Mouse (Mus musculus): ENCODE measurements at regions not wholly inside any gene's neighbourhood (a gene's known extent, or its start where the extent isn't known, plus 50 kb on each side); places are given as distances from the start of the nearest gene placed in this dataset.

DNA sequence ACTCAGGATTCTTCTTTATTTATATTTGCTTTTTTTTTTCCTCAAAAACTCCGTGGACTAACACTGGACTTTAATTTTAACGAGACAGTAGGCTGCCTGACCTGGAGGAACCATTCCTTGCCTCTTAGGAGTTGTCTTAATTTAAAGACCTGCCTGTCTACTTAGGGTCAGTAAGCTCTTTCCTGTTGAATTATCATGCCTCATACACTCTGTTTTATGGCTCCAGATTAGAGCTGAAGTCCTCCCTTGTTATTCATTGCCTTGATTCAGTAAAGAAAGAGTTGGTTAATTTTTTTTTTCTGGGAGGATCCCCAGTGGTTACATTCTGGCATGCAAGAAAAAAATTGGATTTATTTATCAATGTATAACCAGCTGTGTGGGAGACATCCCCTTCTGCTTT lies 187.3 kb upstream of the Cdh6 start:
- DNase-seq, result no peak
- no peak for ATAC-seq
- WGBS (ENCODE audit: insufficient replicate concordance), result 51% methylated on average over 2 of the region's 2 CpGs

DNA sequence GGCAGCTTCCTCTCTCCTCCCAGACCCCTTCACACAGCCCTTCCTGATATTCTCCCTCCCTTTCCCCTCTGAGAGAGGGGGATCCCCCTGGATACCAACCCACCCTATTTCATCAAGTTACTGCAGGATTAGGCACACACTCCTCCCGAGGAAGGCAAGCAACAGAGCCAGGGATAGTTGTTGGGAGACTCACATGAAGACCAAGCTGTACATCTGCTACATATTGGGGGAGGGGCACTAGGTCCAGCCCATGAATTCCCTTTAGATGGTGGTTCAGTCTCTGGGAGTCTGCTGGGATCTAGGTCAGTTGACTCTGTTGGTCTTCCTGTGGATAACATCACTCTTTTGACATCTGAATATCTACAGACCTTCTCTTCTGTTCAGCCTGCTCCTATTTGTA lies 185.6 kb upstream of the Cdh6 start:
- no peak for ATAC-seq
- WGBS (ENCODE audit: insufficient replicate concordance), result 30% methylated on average over 1 of the region's 1 CpGs

More for the DNA sequence above, 187.3 kb upstream of the Cdh6 start:
- Histone ChIP-seq H3K9me3 (ENCODE audit: low read length) (no peaks in the 10 kb centered on the region), H3K27me3 (ENCODE audit: insufficient read depth, low read length) (no peaks in the 10 kb centered on the region), H3K27ac (ENCODE audit: low read depth) (no peak overlapping the region), H3K4me2 (ENCODE audit: low read depth, low read length) (no peak overlapping the region), H3K36me3 (replicated peaks; ENCODE audit: insufficient read depth, low read length) (no peaks in the 10 kb centered on the region), H3K4me1 (ENCODE audit: insufficient read depth) (no peaks in the 10 kb centered on the region), H3K4me3 (ENCODE audit: low read depth, low read length) (no peak overlapping the region), H3K9ac (replicated peaks) (no peak overlapping the region)
- TF ChIP-seq CTCF (IDR thresholded peaks at IDR 0.05; ENCODE audit: low read depth) (no peak), EP300 (IDR thresholded peaks at IDR 0.05; ENCODE audit: low read depth) (no peak)

DNA sequence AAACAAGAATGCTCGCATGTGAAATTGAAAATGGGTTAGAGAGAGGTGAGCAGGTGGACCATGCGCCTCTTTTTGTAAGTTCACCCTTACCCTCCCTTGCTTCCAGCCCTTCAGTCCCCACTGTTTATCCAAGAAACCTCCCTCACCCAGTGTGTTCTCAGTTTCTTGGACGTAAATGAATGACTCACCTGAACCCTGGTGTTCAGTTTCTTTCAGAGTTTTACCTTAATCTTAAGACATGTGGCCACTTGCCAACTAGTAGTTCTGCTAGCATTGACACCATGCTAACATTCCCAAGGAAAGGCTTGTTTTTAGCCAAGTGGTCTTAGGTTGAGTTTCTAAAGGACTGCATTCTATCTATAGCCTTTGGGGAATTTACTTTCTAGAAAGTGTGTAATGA lies 176.8 kb upstream of the Cdh6 start:
- no peak for ATAC-seq
- H3K9ac ChIP-seq (replicated peaks), result no peak overlapping the region
- no peaks in the 10 kb centered on the region for H3K9me3 ChIP-seq (ENCODE audit: low read length)
- DNase-seq, result no peak
- H3K27me3 ChIP-seq (ENCODE audit: insufficient read depth, low read length), result no peaks in the 10 kb centered on the region
- no peak overlapping the region for H3K4me2 ChIP-seq (ENCODE audit: low read depth, low read length)
- no peak overlapping the region for H3K27ac ChIP-seq (ENCODE audit: low read depth)
- H3K4me1 ChIP-seq (ENCODE audit: insufficient read depth), result no peaks in the 10 kb centered on the region
- WGBS (ENCODE audit: insufficient replicate concordance), result 74% methylated on average over 3 of the region's 3 CpGs
- no peaks in the 10 kb centered on the region for H3K36me3 ChIP-seq (replicated peaks; ENCODE audit: insufficient read depth, low read length)
- no peak overlapping the region for H3K4me3 ChIP-seq (ENCODE audit: low read depth, low read length)
- TF ChIP-seq CTCF (IDR thresholded peaks at IDR 0.05; ENCODE audit: low read depth), result no peak
- TF ChIP-seq EP300 (IDR thresholded peaks at IDR 0.05; ENCODE audit: low read depth), result no peak

More for the DNA sequence above, 185.6 kb upstream of the Cdh6 start:
- no peaks in the 10 kb centered on the region for H3K9me3 ChIP-seq (ENCODE audit: low read length)
- H3K36me3 ChIP-seq (replicated peaks; ENCODE audit: insufficient read depth, low read length), result no peaks in the 10 kb centered on the region
- H3K9ac ChIP-seq (replicated peaks), result no peak overlapping the region
- H3K4me1 ChIP-seq (ENCODE audit: insufficient read depth), result no peaks in the 10 kb centered on the region
- TF ChIP-seq EP300 (IDR thresholded peaks at IDR 0.05; ENCODE audit: low read depth), result no peak
- TF ChIP-seq CTCF (IDR thresholded peaks at IDR 0.05; ENCODE audit: low read depth), result no peak
- no peak overlapping the region for H3K4me2 ChIP-seq (ENCODE audit: low read depth, low read length)
- DNase-seq, result no peak
- H3K4me3 ChIP-seq (ENCODE audit: low read depth, low read length), result no peak overlapping the region
- H3K27me3 ChIP-seq (ENCODE audit: insufficient read depth, low read length), result no peaks in the 10 kb centered on the region
- no peak overlapping the region for H3K27ac ChIP-seq (ENCODE audit: low read depth)

DNA sequence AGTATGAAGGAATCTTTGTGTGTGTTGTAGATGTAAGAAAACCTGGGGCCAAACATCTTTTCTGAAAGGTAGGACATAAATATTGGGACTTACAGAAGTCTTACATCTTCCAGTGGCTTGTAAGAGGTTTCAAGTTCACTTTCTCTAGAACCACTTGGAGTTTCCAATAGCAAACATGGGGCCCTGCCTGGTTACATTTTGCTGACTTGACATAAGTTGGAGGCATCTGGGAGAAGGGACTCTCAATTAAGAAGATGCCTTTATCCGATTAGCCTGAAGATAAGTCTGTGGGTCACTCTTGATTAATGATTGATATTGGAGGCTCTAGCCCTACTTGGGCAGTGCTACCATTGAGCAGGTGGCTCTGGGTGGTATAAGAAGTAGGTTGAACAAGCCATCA lies 162.9 kb upstream of the Cdh6 start:
- H3K9ac ChIP-seq (replicated peaks), result no peak overlapping the region
- H3K36me3 ChIP-seq (replicated peaks; ENCODE audit: insufficient read depth, low read length), result no peaks in the 10 kb centered on the region
- H3K4me2 ChIP-seq (ENCODE audit: low read depth, low read length), result no peak overlapping the region
- H3K9me3 ChIP-seq (ENCODE audit: low read length), result no peaks in the 10 kb centered on the region
- TF ChIP-seq EP300 (IDR thresholded peaks at IDR 0.05; ENCODE audit: low read depth) (no peak), CTCF (IDR thresholded peaks at IDR 0.05; ENCODE audit: low read depth) (no peak)
- H3K4me3 ChIP-seq (ENCODE audit: low read depth, low read length), result no peak overlapping the region
- no peak for DNase-seq
- 80% methylated on average over 1 of the region's 1 CpGs for WGBS (ENCODE audit: insufficient replicate concordance)
- H3K27me3 ChIP-seq (ENCODE audit: insufficient read depth, low read length), result no peaks in the 10 kb centered on the region
- H3K27ac ChIP-seq (ENCODE audit: low read depth), result no peak overlapping the region
- H3K4me1 ChIP-seq (ENCODE audit: insufficient read depth), result no peaks in the 10 kb centered on the region
- no peak for ATAC-seq

DNA sequence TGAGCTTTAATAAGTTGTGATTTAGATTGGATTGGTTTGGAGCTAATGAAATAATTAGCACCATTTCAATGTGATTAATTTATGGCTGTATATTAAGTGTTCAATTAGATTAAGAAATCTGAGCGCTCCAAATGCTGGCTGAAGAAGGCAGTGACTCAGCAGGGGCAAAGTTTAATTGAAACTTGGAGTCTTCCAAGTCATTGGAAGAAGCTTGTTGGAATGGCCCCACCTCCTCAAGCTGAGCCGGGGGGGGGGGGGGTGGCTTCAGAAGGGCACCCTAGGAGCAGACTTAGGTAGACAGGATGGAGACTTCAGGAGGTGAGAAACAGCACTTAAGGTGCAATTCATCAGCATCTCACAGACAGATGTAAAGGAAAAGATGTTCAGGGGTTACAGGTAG lies 151.0 kb upstream of the Cdh6 start:
- WGBS (ENCODE audit: insufficient replicate concordance), result 63% methylated on average over 2 of the region's 2 CpGs
- H3K9ac ChIP-seq (replicated peaks), result no peak overlapping the region
- ATAC-seq (no peak), DNase-seq (no peak)
- no peak overlapping the region for H3K4me3 ChIP-seq (ENCODE audit: low read depth, low read length)
- TF ChIP-seq CTCF (IDR thresholded peaks at IDR 0.05; ENCODE audit: low read depth) (no peak), EP300 (IDR thresholded peaks at IDR 0.05; ENCODE audit: low read depth) (no peak)
- no peaks in the 10 kb centered on the region for H3K27me3 ChIP-seq (ENCODE audit: insufficient read depth, low read length)
- no peaks in the 10 kb centered on the region for H3K36me3 ChIP-seq (replicated peaks; ENCODE audit: insufficient read depth, low read length)
- H3K4me2 ChIP-seq (ENCODE audit: low read depth, low read length), result no peak overlapping the region
- H3K4me1 ChIP-seq (ENCODE audit: insufficient read depth), result no peaks in the 10 kb centered on the region
- H3K27ac ChIP-seq (ENCODE audit: low read depth), result no peak overlapping the region
- H3K9me3 ChIP-seq (ENCODE audit: low read length), result no peaks in the 10 kb centered on the region

DNA sequence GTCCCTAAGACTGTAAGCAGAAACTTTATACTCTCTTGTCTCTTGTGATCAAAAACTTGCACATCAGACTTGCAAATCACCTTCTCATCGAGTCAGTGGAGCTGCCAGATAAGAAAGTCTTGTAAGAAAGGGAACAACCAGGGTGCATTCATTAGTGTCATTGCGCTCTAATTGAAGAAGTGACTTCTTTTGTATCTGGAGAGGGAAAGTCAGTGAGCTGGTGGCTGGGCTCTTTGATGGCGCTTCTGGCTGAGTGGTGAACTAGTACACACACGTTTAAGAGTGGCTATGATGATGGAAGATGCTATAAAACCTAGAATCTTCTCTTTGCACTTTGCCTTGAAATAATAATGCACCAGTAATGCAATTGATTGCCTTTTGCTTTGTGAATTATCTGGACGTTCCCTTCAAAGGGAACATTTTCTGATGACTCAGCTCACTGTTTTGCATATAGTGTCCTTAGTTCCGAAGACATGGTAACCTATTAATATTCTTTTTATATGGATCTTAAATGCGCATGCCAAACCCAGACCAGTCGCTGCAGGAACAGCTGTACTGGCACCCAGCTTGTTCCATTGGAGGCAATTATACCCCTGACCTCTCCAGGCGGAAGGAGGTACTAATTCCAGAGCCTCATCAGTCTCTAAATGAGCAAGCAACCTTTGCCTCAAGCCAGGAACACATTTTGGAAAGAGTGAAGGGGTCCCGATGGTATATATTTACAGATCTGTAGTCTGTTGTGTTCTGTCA lies 147.3 kb upstream of the Cdh6 start:
- DNase-seq, result no peak
- Histone ChIP-seq H3K9ac (replicated peaks) (no peak overlapping the region), H3K4me2 (ENCODE audit: low read depth, low read length) (no peak overlapping the region), H3K4me3 (ENCODE audit: low read depth, low read length) (no peak overlapping the region), H3K9me3 (ENCODE audit: low read length) (no peaks in the 10 kb centered on the region), H3K27ac (ENCODE audit: low read depth) (no peak overlapping the region), H3K4me1 (ENCODE audit: insufficient read depth) (no peaks in the 10 kb centered on the region), H3K27me3 (ENCODE audit: insufficient read depth, low read length) (no peaks in the 10 kb centered on the region), H3K36me3 (replicated peaks; ENCODE audit: insufficient read depth, low read length) (no peaks in the 10 kb centered on the region)
- no peak for ATAC-seq
- TF ChIP-seq CTCF (IDR thresholded peaks at IDR 0.05; ENCODE audit: low read depth) (no peak), EP300 (IDR thresholded peaks at IDR 0.05; ENCODE audit: low read depth) (no peak)
- WGBS (ENCODE audit: insufficient replicate concordance), result 67% methylated on average over 10 of the region's 10 CpGs

Measured in liver, postnatal 0 days (tissue).